Mouse (Mus musculus): ENCODE measurements at regions not wholly inside any gene's neighbourhood (a gene's known extent, or its start where the extent isn't known, plus 50 kb on each side); places are given as distances from the start of the nearest gene placed in this dataset.
"Not testable (repeated sequence)": the region's sequence is repeated elsewhere in the genome, so short reads cannot be mapped to it uniquely, and the experiment has no call there.

DNA sequence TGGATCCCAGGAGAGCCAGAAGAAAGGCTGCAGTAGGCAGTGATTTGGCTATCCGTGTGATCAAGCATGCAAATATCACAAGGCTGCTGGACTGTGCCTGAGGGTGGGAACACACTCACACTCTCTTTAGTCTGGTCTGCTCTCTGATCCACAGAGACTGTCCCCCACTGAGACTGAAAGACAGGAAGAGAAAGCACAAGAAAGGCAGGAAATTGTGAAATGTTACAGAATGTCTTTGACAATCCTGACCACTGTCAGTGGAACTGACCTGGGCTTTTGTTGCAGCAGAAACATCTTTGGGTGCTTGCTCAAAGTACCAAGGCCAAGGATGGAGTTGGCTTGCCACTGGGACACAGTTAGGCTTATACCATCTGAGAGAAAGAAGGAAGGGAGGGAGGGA, 52.3 kb upstream of the Gpd2 start:
- DNase-seq = no peak

DNA sequence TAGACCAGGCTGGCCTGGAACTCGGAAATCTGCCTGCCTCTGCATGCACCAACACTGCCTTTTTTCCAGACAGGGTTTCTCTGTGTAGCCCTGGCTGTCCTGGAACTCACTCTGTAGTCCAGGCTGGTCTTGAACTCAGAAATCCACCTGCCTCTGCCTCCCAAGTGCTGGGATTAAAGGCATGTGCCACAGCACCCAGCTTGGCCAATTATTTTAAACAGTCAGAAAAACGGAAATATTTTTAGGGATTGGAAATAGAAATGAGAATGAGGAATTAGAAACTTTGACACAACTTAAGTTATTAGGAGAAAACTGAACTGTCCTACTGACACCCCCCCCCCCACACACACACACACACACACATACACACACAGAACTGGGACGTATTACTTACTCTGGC, 54.3 kb upstream of the Gpd2 start:
- not testable (repeated sequence) for DNase-seq

DNA sequence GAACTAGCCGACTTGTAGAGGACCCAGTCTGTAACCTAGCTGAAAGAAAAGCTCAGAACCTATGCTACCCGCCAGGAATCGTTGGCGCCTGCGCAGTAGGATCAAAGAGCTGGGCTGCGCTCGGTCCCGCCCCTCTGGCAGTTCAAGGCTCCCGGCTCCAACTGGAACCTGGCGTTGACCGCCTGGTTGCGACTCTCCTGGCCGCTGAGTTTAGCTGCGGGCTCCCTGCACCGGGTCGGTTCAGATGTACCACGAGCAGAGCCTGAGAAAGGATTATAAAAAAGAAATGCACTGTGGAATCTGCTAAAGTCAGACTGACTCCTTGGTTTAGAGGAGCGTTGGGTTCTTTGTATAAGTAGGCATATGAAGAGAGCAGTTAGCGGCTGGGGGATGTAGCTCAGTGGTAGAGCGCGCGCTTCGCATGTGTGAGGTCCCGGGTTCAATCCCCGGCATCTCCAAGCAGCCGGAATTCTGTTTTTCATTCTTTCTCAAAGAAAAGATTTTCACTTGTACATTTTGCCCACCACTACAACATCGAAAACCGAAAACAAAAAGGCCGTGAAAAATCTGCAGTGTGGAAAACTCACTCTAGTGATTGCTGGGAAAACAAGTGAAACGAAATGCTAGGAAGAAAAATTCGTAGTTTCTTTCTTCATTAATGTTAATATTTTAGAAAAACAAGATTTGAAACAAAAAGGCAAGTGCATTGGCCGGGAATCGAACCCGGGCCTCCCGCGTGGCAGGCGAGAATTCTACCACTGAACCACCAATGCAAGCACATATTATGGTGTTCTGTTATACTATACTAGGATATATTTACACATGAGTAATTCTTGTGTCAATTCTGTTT, 55.5 kb upstream of the Gpd2 start:
- DNase-seq = peak; percentile 94 to 96

DNA sequence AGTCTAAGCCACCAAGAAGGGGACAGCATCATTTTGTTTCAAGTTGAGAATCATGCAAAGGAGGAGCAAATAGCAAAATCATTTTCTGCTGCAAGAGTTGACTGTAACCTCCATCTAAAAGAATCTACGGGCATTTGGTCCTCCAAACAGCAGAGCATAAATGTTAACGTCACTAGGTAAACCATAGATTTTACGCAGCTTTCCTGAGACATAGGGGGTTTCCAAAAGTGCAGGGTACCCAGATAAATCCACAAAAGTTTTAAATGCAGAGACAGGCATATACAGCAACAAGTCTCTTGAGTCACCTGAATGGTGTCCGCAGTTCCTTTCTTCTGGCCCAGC, 56.1 kb upstream of the Gpd2 start:
- no peak for DNase-seq

DNA sequence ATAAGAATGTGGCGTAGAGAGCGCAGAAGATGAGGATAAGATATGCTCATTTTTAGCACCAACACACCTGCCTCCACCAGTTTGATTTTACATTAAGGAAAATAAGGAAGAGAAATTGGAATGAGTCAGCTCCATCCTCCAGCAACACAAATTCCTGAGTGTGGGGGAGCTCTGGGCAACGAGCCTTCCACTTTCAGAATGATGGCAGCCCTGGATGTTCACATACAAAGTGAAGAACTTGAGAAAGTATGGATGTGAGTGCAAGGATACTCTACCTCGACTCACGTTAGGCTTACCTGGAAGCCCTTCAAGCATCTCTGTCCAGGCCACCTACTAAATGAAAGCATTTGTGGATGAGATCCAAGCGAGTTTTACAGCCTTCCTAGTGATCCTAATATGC, 54.3 kb upstream of the Nr4a2 start:
- DNase-seq = no peak

DNA sequence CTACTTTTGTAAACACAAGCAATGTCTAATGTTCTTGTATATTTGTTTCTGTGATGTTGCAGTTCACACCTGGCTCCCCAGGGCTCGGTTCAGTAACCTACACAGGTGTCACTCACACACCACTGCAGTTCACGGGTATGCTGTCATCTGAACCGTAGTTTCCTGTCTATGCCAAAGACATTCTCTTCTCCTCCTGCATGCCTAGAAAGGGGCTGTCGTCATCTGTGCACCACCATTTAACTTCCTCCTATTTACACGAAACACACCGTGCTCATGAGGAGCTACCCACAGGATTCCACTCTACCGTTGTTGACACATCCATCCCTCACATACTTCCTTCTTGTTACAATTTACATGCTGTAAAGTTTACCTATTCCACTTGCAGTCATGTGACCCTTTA, 52.7 kb upstream of the Nr4a2 start:
- no peak for DNase-seq

DNA sequence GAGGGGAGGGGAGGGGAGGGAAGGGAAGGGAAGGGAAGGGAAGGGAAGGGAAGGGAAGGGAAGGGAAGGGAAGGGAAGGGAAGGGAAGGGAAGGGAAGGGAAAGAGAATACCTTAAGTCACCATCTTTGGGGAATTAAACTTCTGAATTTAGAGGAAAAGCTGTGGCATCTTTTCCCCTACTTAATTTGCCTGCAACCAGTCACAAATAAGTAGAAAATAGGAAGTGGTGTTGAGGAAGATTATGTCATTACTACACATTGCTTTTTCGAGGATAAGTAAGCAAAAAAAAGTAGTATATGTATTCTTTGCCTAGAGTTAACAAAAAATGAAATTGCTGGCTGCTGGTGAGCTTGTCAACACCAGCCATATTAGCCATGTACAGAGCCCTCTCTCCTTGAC, 51.4 kb upstream of the Nr4a2 start:
- no peak for DNase-seq
